Mouse (Mus musculus): ENCODE data around the gene Amh.

The Amh gene

GRCm38 (mm10) chr10:80804916-80805315, at the start of gene Amh:
Gene Amh, plus strand, starts transcription at chr10:80805243.
- no peak for DNase-seq

GRCm38 (mm10) chr10:80755291-80756015, 49.6 kb upstream of the Amh start:
- DNase-seq = no peak

GRCm38 (mm10) chr10:80756099-80756498, 48.9 kb upstream of the Amh start:
- DNase-seq = peak; percentile 14

GRCm38 (mm10) chr10:80756509-80756908, 48.5 kb upstream of the Amh start:
- no peak for DNase-seq

GRCm38 (mm10) chr10:80756967-80757366, 48.1 kb upstream of the Amh start:
- no peak for DNase-seq

- peak; percentile 75 for DNase-seq
Measured at GRCm38 (mm10) chr10:80757717-80758116, 47.3 kb upstream of the Amh start.

- DNase-seq = no peak
Measured at GRCm38 (mm10) chr10:80758651-80759050, 46.4 kb upstream of the Amh start.

- no peak for DNase-seq
Measured at GRCm38 (mm10) chr10:80760596-80761524, 44.2 kb upstream of the Amh start.

- no peak for DNase-seq
Measured at GRCm38 (mm10) chr10:80761821-80762220, 43.2 kb upstream of the Amh start.

- no peak for DNase-seq
Measured at GRCm38 (mm10) chr10:80763502-80763901, 41.5 kb upstream of the Amh start.

- no peak for DNase-seq
Measured at GRCm38 (mm10) chr10:80765746-80766145, 39.3 kb upstream of the Amh start.

- DNase-seq = no peak
Measured at GRCm38 (mm10) chr10:80766161-80766815, 38.8 kb upstream of the Amh start.

- DNase-seq = no peak
Measured at GRCm38 (mm10) chr10:80768365-80768764, 36.7 kb upstream of the Amh start.

GRCm38 (mm10) chr10:80773816-80774215, 31.2 kb upstream of the Amh start:
- DNase-seq = no peak

GRCm38 (mm10) chr10:80774549-80774948, 30.5 kb upstream of the Amh start:
- DNase-seq = peak; percentile 76

GRCm38 (mm10) chr10:80774981-80775380, 30.1 kb upstream of the Amh start:
- no peak for DNase-seq

GRCm38 (mm10) chr10:80775731-80776130, 29.3 kb upstream of the Amh start:
- no peak for DNase-seq

- DNase-seq = no peak
Measured at GRCm38 (mm10) chr10:80776358-80776869, 28.6 kb upstream of the Amh start.

- no peak for DNase-seq
Measured at GRCm38 (mm10) chr10:80777123-80777522, 27.9 kb upstream of the Amh start.

- no peak for DNase-seq
Measured at GRCm38 (mm10) chr10:80779565-80779964, 25.5 kb upstream of the Amh start.

GRCm38 (mm10) chr10:80784302-80784701, 20.7 kb upstream of the Amh start:
- DNase-seq = no peak

GRCm38 (mm10) chr10:80784871-80785270, 20.2 kb upstream of the Amh start:
- no peak for DNase-seq

GRCm38 (mm10) chr10:80785963-80786362, 19.1 kb upstream of the Amh start:
- DNase-seq = no peak
